Mouse (Mus musculus): ENCODE measurements at regions not wholly inside any gene's neighbourhood (a gene's known extent, or its start where the extent isn't known, plus 50 kb on each side); places are given as distances from the start of the nearest gene placed in this dataset.
"Not testable (repeated sequence)": the region's sequence is repeated elsewhere in the genome, so short reads cannot be mapped to it uniquely, and the experiment has no call there.

DNA sequence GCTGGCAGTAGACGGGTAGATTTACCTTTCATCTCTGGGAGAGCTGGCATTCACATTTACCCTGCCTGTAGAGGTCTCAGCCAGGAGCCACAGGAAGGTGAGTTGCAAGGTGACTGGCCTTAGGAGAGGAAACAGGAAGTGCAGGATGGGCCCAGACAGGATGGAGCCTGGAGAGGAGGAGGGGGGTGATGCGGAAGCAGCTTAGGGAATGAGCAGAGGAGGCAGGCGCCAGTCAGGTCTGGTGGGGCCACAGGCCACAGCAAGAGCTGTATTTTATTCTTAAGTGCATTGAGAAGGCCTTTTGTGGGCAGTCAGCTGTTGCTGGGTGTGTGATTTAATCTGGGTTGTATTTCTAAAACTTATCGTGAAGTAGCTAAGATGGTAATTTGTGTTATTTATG, 108.2 kb upstream of the Nxpe4 start:
- no peak for DNase-seq (ENCODE audit: low spot score in 2 of 2)

DNA sequence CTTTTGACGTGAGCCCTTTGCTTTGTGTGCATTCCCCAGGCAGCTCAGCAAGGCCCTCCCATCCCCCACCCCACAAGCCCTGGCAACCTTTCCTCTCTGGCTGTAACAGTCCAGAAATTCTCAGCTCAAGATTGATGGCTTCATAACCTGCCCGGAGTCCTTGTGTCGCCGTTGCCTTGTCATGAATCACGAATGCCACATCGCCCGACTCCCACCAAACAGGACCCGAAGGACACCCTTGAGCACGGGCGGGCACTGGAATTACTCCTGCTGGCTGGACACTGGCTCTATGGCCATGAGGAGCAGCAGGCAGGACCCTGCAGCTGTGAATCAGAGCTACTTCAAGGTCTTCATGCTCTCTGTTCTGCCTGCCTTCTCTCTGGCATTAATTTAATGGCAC, 106.6 kb upstream of the Nxpe4 start:
- no peak for DNase-seq (ENCODE audit: low spot score in 2 of 2)

DNA sequence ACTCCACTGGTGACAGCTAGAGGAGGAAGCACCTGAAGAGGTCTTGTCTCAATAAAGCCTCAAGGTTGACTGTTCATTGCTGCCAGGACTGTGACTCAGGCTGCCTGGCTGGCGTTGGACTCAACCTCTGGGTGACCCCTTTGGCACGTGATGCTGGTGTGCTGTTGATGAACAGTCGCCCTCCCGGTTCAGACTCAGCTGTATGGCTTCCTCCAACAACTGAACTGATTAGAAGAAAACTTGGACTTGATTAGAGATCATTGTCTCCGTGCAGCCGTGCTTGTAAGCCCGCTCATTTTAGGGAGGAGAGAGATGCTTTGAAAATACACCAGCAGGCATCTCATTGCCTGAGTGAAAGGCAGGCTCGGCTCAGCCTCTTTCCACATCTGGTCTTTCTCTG, 103.2 kb upstream of the Nxpe4 start:
- DNase-seq (ENCODE audit: low spot score in 2 of 2), result no peak

DNA sequence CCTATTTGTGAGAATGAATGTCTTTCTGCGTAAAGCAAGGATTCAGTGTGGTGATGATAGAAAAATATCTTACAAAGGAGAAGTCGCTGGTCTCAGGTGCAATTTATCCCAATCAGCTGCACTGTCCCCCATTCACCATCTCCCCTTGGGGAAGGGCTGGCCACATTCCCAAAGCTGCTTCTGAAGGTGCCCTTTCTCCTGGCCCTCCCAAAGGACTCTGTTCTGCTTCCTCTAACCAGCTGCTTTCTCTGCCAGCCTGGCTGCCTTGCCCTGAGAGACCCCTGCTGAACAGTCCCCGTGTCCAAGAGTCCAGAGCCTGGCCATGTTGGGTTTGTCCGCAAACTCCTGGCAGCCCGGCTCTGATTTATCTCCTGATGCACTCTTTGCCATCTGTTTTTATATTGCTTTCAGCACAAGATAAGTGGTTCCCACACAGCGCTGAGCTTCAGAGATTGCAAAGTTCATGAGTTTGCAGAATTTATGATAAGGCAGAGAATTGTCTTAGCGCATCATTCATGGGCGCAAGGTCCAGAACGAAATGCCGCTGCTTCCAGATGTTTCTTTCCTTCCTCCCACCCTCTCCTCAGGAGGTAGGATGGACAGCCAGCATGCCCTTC, 102.2 kb upstream of the Nxpe4 start:
- DNase-seq (ENCODE audit: low spot score in 2 of 2), result no peak

DNA sequence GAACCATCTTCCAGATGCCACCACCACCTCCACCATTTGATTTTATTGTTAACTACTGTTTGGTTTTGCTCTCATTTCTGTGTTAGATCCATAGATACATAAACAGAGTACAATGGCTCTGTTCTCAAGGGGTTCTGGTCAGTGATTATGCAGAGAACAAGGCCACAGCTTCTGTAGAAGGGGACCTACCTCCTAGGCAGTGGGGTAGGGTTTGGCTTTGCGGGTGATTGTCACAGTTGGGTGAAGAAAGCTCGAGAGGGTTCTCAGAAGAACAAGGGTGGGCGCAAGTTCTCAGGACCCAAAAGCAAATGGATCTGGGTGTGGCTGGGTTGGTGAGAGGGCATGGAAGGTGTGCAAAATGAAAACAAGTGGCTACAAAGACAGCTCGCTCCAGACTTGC, 100.8 kb upstream of the Nxpe4 start:
- no peak for DNase-seq (ENCODE audit: low spot score in 2 of 2)

DNA sequence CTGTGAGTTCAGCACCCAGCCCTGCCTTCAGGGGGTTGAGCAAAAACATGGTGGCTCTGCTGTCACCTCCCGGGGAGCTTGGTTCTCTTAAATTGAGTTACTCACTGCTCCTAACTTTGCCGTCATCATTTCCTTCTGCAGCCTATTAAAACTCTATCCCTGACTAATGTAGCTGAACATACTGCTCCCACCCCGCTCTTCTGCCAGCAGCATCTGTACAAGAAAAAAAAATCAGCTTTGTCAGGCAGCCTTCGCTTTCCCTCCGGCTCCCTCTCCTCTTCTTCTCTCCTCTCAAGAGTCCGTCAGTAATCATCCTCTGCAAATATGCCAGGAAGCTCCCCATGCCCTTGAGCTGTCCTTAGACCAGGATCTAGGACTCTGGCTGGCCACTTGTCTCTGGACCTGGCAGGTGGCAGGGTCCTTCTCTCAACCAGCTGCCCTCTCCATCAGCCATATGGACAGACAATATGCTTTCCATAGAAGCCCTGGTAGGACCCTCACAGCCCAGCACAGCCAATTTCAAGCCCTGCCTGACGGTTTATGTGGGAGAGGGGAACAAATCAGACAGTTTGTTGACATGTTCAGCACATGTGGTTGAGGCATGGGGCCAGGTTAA, 95.0 kb upstream of the Nxpe4 start:
- no peak for DNase-seq (ENCODE audit: low spot score in 2 of 2)

DNA sequence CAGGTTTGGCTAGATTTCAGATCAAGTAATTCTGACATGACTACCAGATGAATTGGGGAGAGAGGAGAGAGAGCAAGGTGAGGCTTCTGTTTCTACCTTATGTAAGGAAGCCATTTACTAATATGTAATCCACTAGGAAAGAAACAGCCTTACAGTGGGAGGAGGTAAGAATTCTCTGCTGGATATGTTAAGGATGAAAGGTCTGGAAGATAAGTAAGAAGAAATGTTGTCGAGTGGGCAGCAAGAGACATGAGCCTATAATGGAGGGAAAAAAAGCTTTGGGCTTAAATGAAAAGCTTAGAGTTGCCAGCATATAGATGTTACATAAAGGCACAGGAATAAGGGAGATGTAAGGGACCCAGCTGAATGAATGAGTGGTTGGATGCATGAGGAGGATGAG, 89.2 kb upstream of the Nxpe4 start:
- DNase-seq (ENCODE audit: low spot score in 2 of 2), result no peak

DNA sequence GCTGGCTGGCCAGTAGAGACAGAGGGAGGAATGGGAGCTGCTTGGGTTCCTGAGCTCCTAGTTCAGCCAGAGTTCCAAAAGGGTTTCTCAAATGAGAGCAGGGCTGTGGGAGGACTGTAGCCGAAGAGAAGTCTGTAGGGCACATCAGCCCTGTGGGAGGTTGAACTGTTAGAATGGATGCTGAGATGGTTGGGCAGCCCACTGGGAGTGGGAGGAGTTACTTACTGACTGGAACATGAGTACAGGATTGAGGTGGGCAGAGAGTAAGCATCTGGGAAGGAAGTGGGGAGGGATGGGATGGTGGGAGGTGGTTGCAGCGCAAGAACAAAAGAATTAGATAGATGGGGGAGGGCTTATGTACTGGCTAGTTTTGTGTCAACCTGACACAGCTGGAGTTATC, 88.7 kb upstream of the Nxpe4 start:
- DNase-seq (ENCODE audit: low spot score in 2 of 2), result no peak

DNA sequence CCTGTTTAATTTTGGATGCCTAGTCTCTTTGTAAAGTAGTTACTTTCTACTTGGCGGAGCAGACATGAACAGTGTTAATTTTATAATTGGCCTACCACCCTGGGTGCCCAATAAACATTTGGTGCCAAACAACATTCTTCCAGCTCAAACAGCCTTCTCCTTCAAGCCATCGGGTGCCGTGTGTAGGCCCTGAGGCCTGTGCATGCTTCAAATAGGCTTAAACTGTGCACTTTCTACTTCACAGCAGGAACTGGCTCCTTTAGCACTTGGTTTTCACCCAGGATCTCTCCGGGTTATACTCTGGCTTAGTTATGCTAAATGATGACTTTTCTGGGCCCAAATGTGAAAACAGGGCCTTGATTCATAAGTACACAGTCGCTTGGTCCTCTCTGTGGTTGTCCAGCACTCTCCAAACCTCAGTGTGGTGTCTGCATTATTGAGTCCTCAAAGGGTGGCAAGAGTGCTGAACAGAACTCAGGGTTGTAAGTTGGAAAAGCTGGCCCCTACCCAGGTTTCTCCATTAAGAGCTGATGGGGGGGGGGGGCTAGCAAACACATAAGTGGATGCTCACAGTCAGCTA, 86.1 kb upstream of the Nxpe4 start:
- no peak for DNase-seq (ENCODE audit: low spot score in 2 of 2)

DNA sequence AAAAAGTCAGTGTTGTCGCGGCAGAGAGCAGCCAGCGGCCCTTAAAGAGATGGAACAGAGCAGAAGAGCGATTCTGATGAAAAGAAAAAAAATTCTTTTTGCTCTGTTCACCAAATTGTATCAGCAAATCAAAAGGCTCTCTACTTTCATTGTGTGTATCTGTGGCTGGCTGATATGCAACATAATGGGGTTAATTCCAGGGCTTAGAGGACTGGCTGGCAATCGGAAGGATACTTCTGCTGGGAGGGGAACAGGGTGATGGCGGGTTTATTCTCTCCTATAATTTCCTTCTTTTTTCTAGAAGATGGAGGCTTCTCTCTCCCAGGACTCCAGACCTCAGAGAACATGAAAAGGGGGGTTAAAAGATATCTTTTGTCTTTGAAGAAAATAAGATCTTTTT, 79.4 kb upstream of the Nxpe4 start:
- DNase-seq (ENCODE audit: low spot score in 2 of 2), result no peak

DNA sequence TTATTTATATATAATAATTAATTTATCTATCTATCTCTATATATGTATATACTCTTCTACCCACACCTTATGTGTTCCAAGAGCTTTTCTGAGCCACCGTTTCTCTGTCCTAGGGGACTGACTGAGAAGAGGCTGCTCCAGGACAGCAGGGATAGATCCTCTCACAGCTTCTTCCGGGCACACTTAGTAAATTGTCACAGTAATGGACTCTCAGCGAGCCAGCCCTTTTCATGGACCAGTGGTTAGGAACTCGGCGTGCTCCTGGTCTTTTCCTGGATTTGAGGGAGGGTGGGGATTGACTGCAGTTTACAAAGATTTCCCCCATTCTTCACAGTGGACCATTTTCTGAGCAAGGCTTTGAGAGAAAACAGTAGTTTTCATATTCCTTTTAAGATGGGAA, 77.6 kb upstream of the Nxpe4 start:
- DNase-seq (ENCODE audit: low spot score in 2 of 2), result not testable (repeated sequence)

DNA sequence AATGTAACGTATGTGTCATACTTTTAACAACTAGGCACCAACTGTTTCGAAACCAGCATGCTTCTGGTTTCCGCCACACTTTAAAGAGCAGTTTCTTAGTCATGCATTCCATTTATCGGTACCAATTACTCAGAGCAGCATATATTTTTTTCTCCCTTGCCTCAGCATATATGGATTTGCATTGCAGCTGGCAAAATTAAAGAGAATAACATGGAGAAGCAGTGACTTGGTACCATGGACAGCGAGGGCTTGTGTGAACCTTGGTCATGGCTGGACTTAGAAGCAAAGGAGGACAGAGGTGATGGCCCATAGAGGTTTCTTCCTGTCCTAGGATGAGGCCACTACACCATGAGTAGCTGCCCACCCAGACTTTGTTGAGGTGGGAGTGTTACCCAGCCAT, 72.2 kb upstream of the Nxpe4 start:
- DNase-seq (ENCODE audit: low spot score in 2 of 2), result no peak

DNA sequence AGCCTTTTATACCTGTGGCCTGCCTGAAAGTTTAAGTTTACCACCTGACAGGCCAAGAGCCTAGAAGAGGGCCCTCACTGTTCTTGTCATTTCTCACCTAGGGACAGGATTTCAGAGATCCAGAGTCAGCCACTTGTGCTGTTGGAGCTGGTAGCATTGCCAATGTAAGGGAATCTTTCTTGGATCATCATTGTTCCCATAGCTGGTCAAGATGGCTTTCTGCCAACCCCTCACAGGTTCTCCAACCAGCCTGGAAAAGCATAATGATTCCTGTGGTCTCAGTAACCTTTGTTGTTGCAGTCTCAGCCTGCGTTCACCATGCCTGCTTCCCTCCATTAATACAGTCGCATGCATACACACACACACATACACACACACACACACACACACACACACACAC, 67.1 kb upstream of the Nxpe4 start:
- DNase-seq (ENCODE audit: low spot score in 2 of 2), result no peak

DNA sequence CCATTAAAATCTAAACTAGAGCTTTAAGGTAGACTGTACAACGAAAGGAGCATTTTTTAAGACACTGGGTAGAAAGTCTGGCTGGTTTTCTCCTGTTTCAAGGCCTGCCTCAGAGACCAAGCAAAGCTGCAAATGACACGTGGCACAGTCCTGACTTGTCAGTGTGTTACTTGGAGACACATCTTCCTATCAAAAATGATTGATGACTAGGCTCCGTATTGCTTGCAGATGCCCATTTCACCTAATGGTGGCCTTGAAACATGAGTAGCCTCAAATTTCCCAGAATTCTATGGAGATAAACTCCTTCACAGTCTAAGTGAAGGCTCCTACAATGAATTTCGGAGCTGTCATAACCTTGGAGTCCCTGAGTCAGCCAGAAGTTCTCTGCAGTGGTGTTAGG, 62.0 kb upstream of the Nxpe4 start:
- no peak for DNase-seq (ENCODE audit: low spot score in 2 of 2)

DNA sequence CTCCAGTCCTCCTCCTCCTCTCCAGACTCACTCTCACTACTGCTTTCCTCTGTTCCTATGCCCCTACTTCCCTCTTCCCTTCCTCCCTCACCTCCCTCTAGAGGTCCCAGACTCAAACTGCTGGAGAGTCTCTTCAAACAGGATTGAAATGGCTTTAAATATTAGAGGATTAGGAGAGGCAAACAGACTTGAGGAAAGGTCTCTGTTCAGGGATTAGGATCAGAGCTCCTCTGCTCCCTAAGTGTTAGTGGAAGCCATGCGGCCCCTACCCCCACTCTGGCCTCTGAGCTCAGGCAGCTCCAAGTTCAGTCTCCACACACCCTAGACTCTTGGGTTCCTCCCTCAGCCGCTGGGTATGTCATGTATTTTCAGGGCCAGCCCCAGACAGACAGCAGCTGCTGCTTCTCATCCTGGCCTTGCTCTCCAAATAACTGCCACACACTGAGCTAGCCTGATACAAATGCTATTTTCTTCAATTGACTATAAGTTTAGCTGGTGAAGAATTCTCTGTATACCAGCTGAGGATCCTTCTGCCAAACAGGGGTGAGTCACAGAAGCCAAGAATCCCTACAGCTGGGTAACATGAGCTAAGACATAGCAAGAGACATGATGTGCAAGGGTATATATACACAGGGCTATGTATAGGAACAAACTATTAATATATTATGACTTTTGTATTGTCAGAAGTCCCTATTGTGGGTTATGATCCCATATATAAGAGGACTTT, 55.2 kb upstream of the Nxpe4 start:
- DNase-seq (ENCODE audit: low spot score in 2 of 2), result peak in 1 of 2 experiments; percentile 25

DNA sequence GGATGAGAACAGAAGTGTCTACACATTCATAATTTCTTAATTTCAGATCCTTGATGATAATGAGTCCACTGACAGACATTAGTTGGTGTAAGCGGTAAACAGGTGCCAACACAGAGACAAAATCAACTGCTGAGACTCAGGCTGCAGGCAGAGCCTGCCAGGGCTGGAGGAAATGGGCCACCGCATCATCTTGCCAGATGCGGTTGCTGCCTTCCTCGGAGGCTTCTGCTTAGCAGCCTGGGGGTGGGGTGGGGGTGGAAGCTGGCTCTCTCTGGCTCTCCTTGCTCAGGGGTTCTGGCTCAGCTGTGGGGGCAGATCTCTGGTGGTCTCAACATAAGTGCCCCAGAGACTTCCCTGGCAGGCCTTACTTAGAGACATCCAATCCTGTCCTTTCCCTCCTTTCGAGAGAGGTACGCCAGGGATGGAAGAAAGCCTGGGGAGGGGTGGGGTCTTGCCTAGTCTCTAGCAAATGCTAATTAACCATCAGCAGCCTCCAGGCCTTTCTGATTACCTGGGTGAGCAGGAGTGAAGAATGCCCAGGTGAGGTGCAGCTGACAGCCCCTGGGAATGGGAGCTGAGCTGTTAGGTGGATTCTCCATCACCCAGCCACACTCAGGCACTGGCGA, 52.7 kb upstream of the Nxpe4 start:
- DNase-seq (ENCODE audit: low spot score in 2 of 2), result no peak

DNA sequence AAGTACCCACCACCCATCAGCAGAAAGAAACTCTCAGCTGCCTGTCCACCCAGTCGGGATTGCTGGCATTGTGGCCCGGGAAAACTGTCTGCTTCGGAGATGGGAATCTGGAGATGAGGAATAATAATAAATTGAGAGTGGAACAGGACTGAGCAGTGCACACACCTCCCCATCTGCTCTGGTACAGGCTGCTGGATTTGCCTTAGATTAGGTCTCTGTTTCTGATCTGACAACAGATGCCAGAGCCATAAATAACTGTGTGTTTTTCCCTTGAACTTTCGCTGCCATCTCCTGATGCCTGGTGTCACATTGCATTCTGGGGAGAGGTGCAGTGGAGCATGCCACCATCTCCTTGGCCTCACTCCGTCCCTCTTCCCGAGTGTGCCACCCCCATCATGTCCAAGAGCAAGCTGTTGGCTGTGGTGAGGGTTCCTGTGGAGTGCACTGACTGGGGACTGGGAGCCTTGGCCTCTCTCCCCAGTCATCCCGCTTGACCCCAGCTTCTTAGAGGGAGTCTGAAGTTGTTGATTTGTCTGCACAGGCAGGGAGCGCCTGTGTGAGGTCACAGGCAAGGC, 50.4 kb upstream of the Nxpe4 start:
- DNase-seq (ENCODE audit: low spot score in 2 of 2), result no peak

Data from urinary bladder, postnatal 4 days (tissue).